Mouse (Mus musculus) thymus, adult 2 months (tissue): Measurements from ENCODE around the gene Fgd1. TPM values are rescaled to one million over a fixed set of nuclear protein-coding genes. Genes with fewer than 3 reads are reported as not detected.

ENCODE experiments used
- DNase-seq: peaks from one replicate; pipeline ENCODE4 v3.0.0; 2021
- H3K27ac ChIP-seq: fragments of 200-500 bp; 2 replicates; pipeline ENCODE4 v1.5.1; 2012; ENCODE audit warnings: low read length, control low read depth; ENCODE audit not compliant: control insufficient read depth, insufficient read depth
- H3K27me3 ChIP-seq: fragments of 200-500 bp; 2 replicates; pipeline ENCODE4 v1.6.1; 2012; ENCODE audit warnings: mild to moderate bottlenecking, low read length, moderate library complexity, mixed read lengths; ENCODE audit not compliant: control insufficient read depth, insufficient read depth
- H3K36me3 ChIP-seq: fragments of 200-500 bp; 2 replicates; pipeline ENCODE4 v1.6.1; 2012; ENCODE audit warnings: mild to moderate bottlenecking, low read length, moderate library complexity; ENCODE audit not compliant: control insufficient read depth, insufficient read depth
- H3K4me1 ChIP-seq: fragments of 200-500 bp; replicated peaks from 2 replicates; pipeline ENCODE4 v1.6.1; 2012; ENCODE audit warnings: low read length; ENCODE audit not compliant: control insufficient read depth, insufficient read depth
- H3K4me3 ChIP-seq: fragments of 200-500 bp; 2 replicates; pipeline ENCODE4 v1.5.1; 2012; ENCODE audit warnings: mild to moderate bottlenecking, low read length, control low read depth, moderate library complexity; ENCODE audit not compliant: control insufficient read depth, insufficient read depth
- CTCF ChIP-seq: fragments of 200-500 bp; IDR thresholded peaks from 2 replicates; pipeline ENCODE4 v1.5.1; 2012; ENCODE audit warnings: mild to moderate bottlenecking, control low read depth, low read length, moderate library complexity, borderline replicate concordance; ENCODE audit not compliant: control insufficient read depth, poor library complexity, insufficient read depth; ENCODE audit errors: extremely low read depth
- POLR2A ChIP-seq: fragments of 200-500 bp; IDR thresholded peaks from 2 replicates; pipeline ENCODE4 v1.6.1; 2012; ENCODE audit warnings: mild to moderate bottlenecking, low read length, control low read depth, moderate library complexity; ENCODE audit not compliant: control insufficient read depth, poor library complexity, insufficient read depth; ENCODE audit errors: extremely low read depth
- WGBS: fragments of 180-500 bp; shearing (Covaris S2); methylation state at CpG from one replicate; pipeline ENCODE4 v1.1.7; 2018; 5-methylcytosine and 5-hydroxymethylcytosine counted together
- polyA plus RNA-seq: library from polyadenylated mRNA; depleted of rRNA; stranded (reverse); fragments of >200 nt; gene quantifications from 2 replicates; pipeline ENCODE4 v1.2.3, GENCODE M21; 2012

Gene Fgd1
- polyA plus RNA-seq, 1 experiment, result 3.4 TPM

DNA sequence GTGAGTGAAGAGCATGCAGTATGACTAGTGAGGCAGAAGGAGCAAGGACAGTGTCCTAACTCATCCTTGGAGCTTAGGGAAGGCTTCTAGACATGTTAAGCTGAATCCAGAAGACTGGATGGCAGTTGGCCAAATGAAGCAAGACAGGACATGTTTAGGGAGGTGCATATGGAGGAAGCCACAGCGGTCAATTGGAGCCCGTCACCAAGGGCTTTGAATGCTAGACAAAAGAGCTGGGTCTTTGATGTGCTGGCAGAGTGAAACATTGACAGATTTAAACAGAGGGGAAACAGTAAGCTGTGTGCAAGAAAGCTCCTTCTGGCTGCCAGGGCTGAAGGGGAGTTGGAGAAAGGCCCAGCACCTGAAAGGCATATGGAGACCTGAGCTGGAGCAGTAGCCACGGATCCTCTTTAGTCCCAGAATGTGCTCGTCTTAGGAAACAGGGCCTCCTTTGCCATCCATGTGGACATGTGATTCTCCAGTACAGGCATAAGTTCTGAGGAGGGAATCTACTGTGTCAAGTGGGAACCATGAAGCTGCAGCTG lies 31.1 kb downstream of the Fgd1 start:
- no peaks in the 10 kb centered on the region for H3K36me3 ChIP-seq
- TF ChIP-seq CTCF (no peak), POLR2A (no peak)
- 90% methylated on average over 4 of the region's 4 CpGs for WGBS

GRCm38 (mm10) chrX:151085599-151085998 lies 39.6 kb downstream of the Fgd1 start:
- 0 out of 2 replicates have a peak, but pooled peaks cover 5% of the 10 kb centered on the region for H3K36me3 ChIP-seq
- TF ChIP-seq CTCF (no peak), POLR2A (no peak)
- no peak overlapping the region for H3K27ac ChIP-seq
- H3K27me3 ChIP-seq, result no peaks in the 10 kb centered on the region
- no peak for DNase-seq
- H3K4me3 ChIP-seq, result no peak overlapping the region
- WGBS, result 95% methylated on average over 2 of the region's 2 CpGs
- no peaks in the 10 kb centered on the region for H3K4me1 ChIP-seq

More for the DNA sequence above, 31.1 kb downstream of the Fgd1 start:
- Histone ChIP-seq H3K4me3 (no peak overlapping the region), H3K27me3 (no peaks in the 10 kb centered on the region), H3K4me1 (no peaks in the 10 kb centered on the region), H3K27ac (no peak overlapping the region)
- no peak for DNase-seq

GRCm38 (mm10) chrX:151087418-151087817 lies 41.5 kb downstream of the Fgd1 start:
- Histone ChIP-seq H3K4me3 (no peak overlapping the region), H3K36me3 (0 out of 2 replicates have a peak, but pooled peaks cover 5% of the 10 kb centered on the region), H3K27ac (no peak overlapping the region), H3K27me3 (no peaks in the 10 kb centered on the region), H3K4me1 (no peaks in the 10 kb centered on the region)
- no peak for TF ChIP-seq POLR2A
- no peak for TF ChIP-seq CTCF
- no peak for DNase-seq
- 97% methylated on average over 1 of the region's 1 CpGs for WGBS

- 10% methylated on average over 35 of the region's 35 CpGs for WGBS
These were observed 50.5 kb downstream of the Fgd1 start, which contains the start of gene Tsr2 for GRCm38 (mm10) chrX:151096171-151097058. Gene Tsr2, minus strand, starts transcription at chrX:151096543.

DNA sequence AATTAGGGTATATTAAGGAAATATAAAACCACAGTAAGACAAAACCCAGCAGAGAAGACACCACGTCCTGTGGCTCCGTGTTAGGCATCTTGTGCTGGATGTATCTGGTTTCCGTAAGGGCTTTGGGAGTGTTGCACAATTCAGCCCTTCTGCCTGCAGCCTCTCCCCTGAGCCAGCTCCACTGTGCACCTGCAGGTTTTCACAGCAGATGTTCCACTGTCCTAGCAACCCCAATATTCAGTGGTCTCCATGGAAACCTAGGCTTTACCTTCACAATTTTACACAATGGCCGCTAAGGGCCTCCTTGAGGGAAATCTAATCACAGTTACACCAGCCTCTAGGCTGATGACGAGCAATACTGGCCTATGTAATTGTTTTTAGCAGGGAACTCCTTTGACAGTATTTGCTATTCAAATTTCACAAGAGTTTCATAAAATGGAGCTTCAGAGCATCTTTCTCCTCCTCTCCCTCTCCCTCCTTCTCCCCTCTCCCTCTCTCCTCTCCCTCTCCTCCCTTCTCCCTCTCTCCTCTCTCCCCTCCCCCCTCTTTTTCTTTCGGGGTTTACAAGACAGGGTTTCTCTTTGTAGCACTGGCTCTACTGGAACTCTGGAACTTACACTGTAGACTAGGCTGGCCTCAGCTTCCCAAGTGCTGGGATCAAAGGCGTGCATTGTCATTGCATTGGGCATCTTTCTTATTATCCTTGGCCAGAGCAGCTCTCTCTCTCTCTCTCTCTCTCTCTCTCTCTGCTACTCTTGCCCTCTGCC lies 61.5 kb downstream of the Fgd1 start:
- Histone ChIP-seq H3K27ac (no peak overlapping the region), H3K4me1 (no peaks in the 10 kb centered on the region), H3K4me3 (no peak overlapping the region), H3K36me3 (no peaks in the 10 kb centered on the region), H3K27me3 (no peaks in the 10 kb centered on the region)
- 63% methylated on average over 7 of the region's 7 CpGs for WGBS
- DNase-seq, result no peak
- no peak for TF ChIP-seq CTCF
- no peak for TF ChIP-seq POLR2A

More at GRCm38 (mm10) chrX:151096171-151097058, 50.5 kb downstream of the Fgd1 start, which contains the start of gene Tsr2:
- no peaks in the 10 kb centered on the region for H3K36me3 ChIP-seq
- TF ChIP-seq CTCF, result no peak
- no peak for TF ChIP-seq POLR2A
- peak; percentile 70 for DNase-seq
- H3K27me3 ChIP-seq, result no peaks in the 10 kb centered on the region
- H3K27ac ChIP-seq, result no peak within 1 kb of the TSS
- no peaks in the 10 kb centered on the region for H3K4me1 ChIP-seq
- H3K4me3 ChIP-seq, result peak within 1 kb of the TSS; percentile 86

DNA sequence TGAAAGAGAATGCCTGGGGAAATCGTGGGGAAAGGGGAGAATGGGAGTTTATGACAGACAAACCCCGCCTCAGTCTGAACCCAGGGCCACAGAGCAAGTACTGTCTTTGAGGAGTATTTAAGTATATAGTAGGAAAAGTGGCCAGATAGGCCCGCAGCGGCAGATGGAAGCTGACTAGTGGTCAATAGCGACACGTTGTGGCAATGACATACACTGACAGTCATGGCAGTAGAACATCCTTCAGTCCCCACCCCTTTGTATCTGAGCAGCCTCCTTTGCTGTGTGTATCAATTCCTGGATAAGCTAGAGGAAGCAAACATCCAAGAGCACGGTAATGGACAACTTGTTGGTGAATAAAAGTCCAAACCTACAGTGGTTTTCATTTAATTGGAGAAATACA lies 70.8 kb downstream of the Fgd1 start:
- Histone ChIP-seq H3K36me3 (no peaks in the 10 kb centered on the region), H3K27me3 (no peaks in the 10 kb centered on the region), H3K4me3 (no peak overlapping the region), H3K27ac (no peak overlapping the region), H3K4me1 (no peaks in the 10 kb centered on the region)
- no peak for TF ChIP-seq CTCF
- no peak for TF ChIP-seq POLR2A
- DNase-seq, result peak; percentile 22
- 11% methylated on average over 7 of the region's 7 CpGs for WGBS
